Mouse (Mus musculus) heart, embryonic 15.5 days (tissue): ENCODE measurements around the gene C1rb. TPM values are rescaled to one million over a fixed set of nuclear protein-coding genes. Genes with fewer than 3 reads are reported as not detected.
"Not testable (repeated sequence)": the region's sequence is repeated elsewhere in the genome, so short reads cannot be mapped to it uniquely, and the experiment has no call there.

Experiments
- ATAC-seq: fragments of 200-750 bp; cut with Nextera tagmentation; replicated peaks from 2 replicates; pipeline ENCODE4 v1.8.0; 2017; ENCODE audit warnings: low read depth, moderate TSS enrichment; ENCODE audit not compliant: insufficient number of reproducible peaks, insufficient read depth, low FRiP score
- H3K27ac ChIP-seq: fragments of 300-500 bp; sonication (generic); 2 replicates; pipeline ENCODE4 v1.5.1; 2015; ENCODE audit warnings: mild to moderate bottlenecking, inconsistent platforms
- H3K27me3 ChIP-seq: fragments of 300-500 bp; sonication (generic); 2 replicates; pipeline ENCODE4 v1.6.1; 2015; ENCODE audit warnings: inconsistent platforms
- H3K36me3 ChIP-seq: fragments of 300-500 bp; sonication (generic); 2 replicates; pipeline ENCODE4 v1.6.1; 2015; ENCODE audit warnings: mild to moderate bottlenecking, inconsistent platforms
- H3K4me1 ChIP-seq: fragments of 300-500 bp; sonication (generic); replicated peaks from 2 replicates; pipeline ENCODE4 v1.6.1; 2015; ENCODE audit warnings: inconsistent platforms
- H3K4me2 ChIP-seq: fragments of 300-500 bp; sonication (generic); 2 replicates; pipeline ENCODE4 v1.6.1; 2015; ENCODE audit warnings: inconsistent platforms, mild to moderate bottlenecking, moderate library complexity
- H3K4me3 ChIP-seq: fragments of 300-500 bp; sonication (generic); 2 replicates; pipeline ENCODE4 v1.5.1; 2015; ENCODE audit warnings: mild to moderate bottlenecking, inconsistent platforms
- H3K9ac ChIP-seq: fragments of 300-500 bp; sonication (generic); 2 replicates; pipeline ENCODE4 v1.6.1; 2015; ENCODE audit warnings: mild to moderate bottlenecking, inconsistent platforms
- H3K9me3 ChIP-seq: fragments of 300-500 bp; sonication (generic); replicated peaks from 2 replicates; pipeline ENCODE4 v1.6.1; 2016; ENCODE audit warnings: inconsistent platforms
- WGBS: fragments of 180-500 bp; shearing (Covaris S2); methylation state at CpG from one replicate; pipeline ENCODE4 v1.1.7; 2015; ENCODE audit warnings: mixed read lengths; 5-methylcytosine and 5-hydroxymethylcytosine counted together
- polyA plus RNA-seq: library from polyadenylated mRNA; unstranded; fragments of >200 nt; fragmentation: Nextera tagmentation; extraction: Ambion mirVana; gene quantifications from 2 replicates; pipeline ENCODE4 v1.2.1, GENCODE M21; 2015

Gene C1rb
- polyA plus RNA-seq, 1 experiment from 2014 or later: not detected

GRCm38 (mm10) chr6:124602031-124602430 lies 31.9 kb downstream of the C1rb start:
- 89% methylated on average over 4 of the region's 4 CpGs for WGBS
- H3K4me1 ChIP-seq: no peaks in the 10 kb centered on the region
- H3K36me3 ChIP-seq: no peaks in the 10 kb centered on the region
- no peak overlapping the region for H3K27ac ChIP-seq
- no peaks in the 10 kb centered on the region for H3K9me3 ChIP-seq
- H3K4me3 ChIP-seq: no peak overlapping the region
- ATAC-seq: no peak
- no peaks in the 10 kb centered on the region for H3K27me3 ChIP-seq
- H3K4me2 ChIP-seq: no peak overlapping the region
- H3K9ac ChIP-seq: no peak overlapping the region

- Histone ChIP-seq H3K4me3 (no peak overlapping the region), H3K27me3 (no peaks in the 10 kb centered on the region), H3K36me3 (no peaks in the 10 kb centered on the region), H3K27ac (no peak overlapping the region), H3K9ac (no peak overlapping the region), H3K4me2 (no peak overlapping the region), H3K4me1 (no peaks in the 10 kb centered on the region), H3K9me3 (no peaks in the 10 kb centered on the region)
- WGBS: 78% methylated on average over 13 of the region's 13 CpGs
- ATAC-seq: no peak
These were observed 55.5 kb downstream of the C1rb start for GRCm38 (mm10) chr6:124625612-124626011.

- not testable (repeated sequence) for ATAC-seq, H3K36me3 ChIP-seq, H3K27ac ChIP-seq, H3K9ac ChIP-seq, H3K27me3 ChIP-seq, H3K4me1 ChIP-seq, H3K9me3 ChIP-seq, H3K4me3 ChIP-seq, H3K4me2 ChIP-seq
- WGBS: 26% methylated on average over 1 of the region's 1 CpGs
These were observed 56.1 kb downstream of the C1rb start for GRCm38 (mm10) chr6:124626184-124626583.

- ATAC-seq: no peak
- no peak overlapping the region for H3K27ac ChIP-seq
- no peak overlapping the region for H3K4me2 ChIP-seq
- no peak overlapping the region for H3K4me3 ChIP-seq
- no peaks in the 10 kb centered on the region for H3K27me3 ChIP-seq
- H3K9me3 ChIP-seq: no peaks in the 10 kb centered on the region
- H3K36me3 ChIP-seq: no peaks in the 10 kb centered on the region
- H3K4me1 ChIP-seq: no peaks in the 10 kb centered on the region
- 72% methylated on average over 4 of the region's 4 CpGs for WGBS
- no peak overlapping the region for H3K9ac ChIP-seq
These were observed 60.7 kb downstream of the C1rb start for GRCm38 (mm10) chr6:124630763-124631162.

Other genes starting within 250 kb of the C1rb start
- 24.9 and 30.9 TPM in 2 replicates for gene Pex5, start 155.2 kb upstream of the C1rb start, polyA plus RNA-seq
- gene Clstn3, start 105.5 kb upstream of the C1rb start, polyA plus RNA-seq: 0.73 and 1.5 TPM in 2 replicates
- 0.42 and 0.56 TPM in 2 replicates for gene C1rl, start 77.2 kb upstream of the C1rb start, polyA plus RNA-seq
- gene C1ra, start 57.9 kb upstream of the C1rb start, polyA plus RNA-seq: 1.5 and 2.0 TPM in 2 replicates
- gene C1s1, start 27.9 kb upstream of the C1rb start, polyA plus RNA-seq: 2.0 and 3.6 TPM in 2 replicates
- gene C1s2, start 65.8 kb downstream of the C1rb start, polyA plus RNA-seq: not detected in 2 replicates
- gene Lpcat3, start 92.7 kb downstream of the C1rb start, polyA plus RNA-seq: 41.0 and 53.6 TPM in 2 replicates
- 108 and 121 TPM in 2 replicates for gene Emg1, start 141.9 kb downstream of the C1rb start, polyA plus RNA-seq
- gene Phb2, start 142.0 kb downstream of the C1rb start, polyA plus RNA-seq: 307 and 324 TPM in 2 replicates
- 5.6 and 21.1 TPM in 2 replicates for gene Ptpn6, start 168.4 kb downstream of the C1rb start, polyA plus RNA-seq
- 387 and 416 TPM in 2 replicates for gene Grcc10, start 171.1 kb downstream of the C1rb start, polyA plus RNA-seq
- gene Gm45234, start 185.7 kb downstream of the C1rb start, polyA plus RNA-seq: not detected in 2 replicates
- 9.3 and 11.7 TPM in 2 replicates for gene Atn1, start 186.2 kb downstream of the C1rb start, polyA plus RNA-seq
- 2.7 and 4.3 TPM in 2 replicates for gene Eno2, start 199.4 kb downstream of the C1rb start, polyA plus RNA-seq
- gene Lrrc23, start 209.4 kb downstream of the C1rb start, polyA plus RNA-seq: 0.83 and 1.0 TPM in 2 replicates
- gene Spsb2, start 238.4 kb downstream of the C1rb start, polyA plus RNA-seq: 7.0 and 9.8 TPM in 2 replicates
- gene Tpi1, start 244.0 kb downstream of the C1rb start, polyA plus RNA-seq: 1,247 and 1,352 TPM in 2 replicates